10 mouse cellular contexts compared by ENCODE assay signal in the genomic region with DNA sequence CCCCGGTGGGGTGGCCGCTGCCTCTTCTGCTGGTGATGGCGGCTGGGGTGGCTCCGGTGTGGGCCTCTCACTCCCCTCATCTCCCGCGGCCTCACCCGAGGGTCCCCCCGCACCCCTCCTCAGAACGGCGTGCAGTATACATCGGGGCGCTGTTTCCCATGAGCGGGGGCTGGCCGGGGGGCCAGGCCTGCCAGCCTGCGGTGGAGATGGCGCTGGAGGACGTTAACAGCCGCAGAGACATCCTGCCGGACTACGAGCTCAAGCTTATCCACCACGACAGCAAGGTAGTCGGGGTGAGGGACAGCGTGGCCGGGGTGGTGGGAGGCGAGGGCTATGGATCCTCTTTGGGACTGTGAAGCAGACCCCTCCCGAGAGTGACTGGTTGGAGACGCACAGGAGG. TPM values are rescaled to one million over a fixed set of nuclear protein-coding genes. Genes with fewer than 3 reads are reported as not detected.
DNase-seq lines count a peak whose midpoint lies in the region; ATAC-seq lines count a peak whose summit lies in the region.
"Had no signal": no experiment of that assay in that cellular context is flagged by ENCODE, and none has a peak within 500 bp of the region (broad histone marks: within the 10 kb centered on the region; RNA-seq: fewer than 3 reads in every experiment).

No protein-coding gene starts in this region.

- H3K27ac ChIP-seq in hindbrain, embryonic 16.5 days (ENCODE audit: low read depth, low read length): peak overlapping the region; percentile 87
- H3K27ac ChIP-seq in midbrain, embryonic 14.5 days (replicated peaks; ENCODE audit: low read depth, low read length): peak overlapping the region; percentile 87

- 3% methylated on average over 27 of the region's 27 CpGs for WGBS in hindbrain, embryonic 16.5 days
- WGBS in midbrain, embryonic 14.5 days: under 1% methylated on average over 27 of the region's 27 CpGs

- H3K9me3 ChIP-seq in hindbrain, embryonic 16.5 days (ENCODE audit: control insufficient read depth, low read length): no peaks in the 10 kb centered on the region
- no peaks in the 10 kb centered on the region for H3K9me3 ChIP-seq in midbrain, embryonic 14.5 days (ENCODE audit: control insufficient read depth, low read length)

- peaks cover 10% of the 10 kb centered on the region; the same call in 1 of the 2 replicates for H3K36me3 ChIP-seq in hindbrain, embryonic 16.5 days (ENCODE audit: control insufficient read depth, insufficient read depth, low read length)
- H3K36me3 ChIP-seq in midbrain, embryonic 14.5 days (ENCODE audit: control insufficient read depth, insufficient read depth, low read length): peaks cover 22% of the 10 kb centered on the region

- H3K4me2 ChIP-seq in hindbrain, embryonic 16.5 days (ENCODE audit: low read length): peak overlapping the region; percentile 86
- peak overlapping the region; percentile 86 for H3K4me2 ChIP-seq in midbrain, embryonic 14.5 days (ENCODE audit: low read length)

- no peaks in the 10 kb centered on the region for H3K27me3 ChIP-seq in hindbrain, embryonic 16.5 days (replicated peaks; ENCODE audit: control insufficient read depth, insufficient read depth, low read length)
- H3K27me3 ChIP-seq in midbrain, embryonic 14.5 days (ENCODE audit: control insufficient read depth, insufficient read depth, low read length): peaks cover 4% of the 10 kb centered on the region; the same call in 1 of the 2 replicates

- peak overlapping the region; percentile 91 for H3K9ac ChIP-seq in hindbrain, embryonic 16.5 days (ENCODE audit: low read depth, low read length)
- peak overlapping the region; percentile 91 for H3K9ac ChIP-seq in midbrain, embryonic 14.5 days (replicated peaks; ENCODE audit: low read length)

- ATAC-seq in hindbrain, embryonic 16.5 days: peak; percentile 22
- ATAC-seq in midbrain, embryonic 14.5 days (ENCODE audit: low FRiP score, low TSS enrichment): peak; percentile 22
- ATAC-seq in erythroblast, adult 5-6 weeks (replicated peaks; ENCODE audit: low FRiP score, poor library complexity, severe bottlenecking): no peak

- peaks cover 41% of the 10 kb centered on the region for H3K4me1 ChIP-seq in hindbrain, embryonic 16.5 days (ENCODE audit: control insufficient read depth, insufficient read depth, low read depth, low read length)
- H3K4me1 ChIP-seq in midbrain, embryonic 14.5 days (ENCODE audit: control insufficient read depth, insufficient read depth, low read length): peaks cover 47% of the 10 kb centered on the region

- DNase-seq in embryo, embryonic 10 days (ENCODE audit: low spot score): peak; percentile 36
- no peak for DNase-seq in embryo, embryonic 10.5 days (ENCODE audit: low spot score)
- peak; percentile 10 for DNase-seq in ovary, postnatal 36 days (ENCODE audit: low spot score)
- no peak for DNase-seq in ovary, postnatal 14 days (ENCODE audit: low spot score)
- DNase-seq in midbrain, embryonic 14.5 days: peak; percentile 59
- DNase-seq in T-cell, adult 2 months (ENCODE audit: low spot score): no peak

- peak overlapping the region; percentile 60 for H3K4me3 ChIP-seq in hindbrain, embryonic 16.5 days (ENCODE audit: low read length)
- peak overlapping the region; percentile 92 for H3K4me3 ChIP-seq in midbrain, embryonic 14.5 days (replicated peaks; ENCODE audit: low read depth, low read length)

RNA-seq across cellular contexts. Expression of gene Gabbr1, which starts 5.1 kb away (rescaled TPM):
- 82.9 and 85.5 TPM in 2 replicates for polyA plus RNA-seq in hindbrain, embryonic 16.5 days (2015; fragmentation: Nextera tagmentation; extraction: Ambion mirVana)
- polyA plus RNA-seq in midbrain, embryonic 14.5 days (2014; fragmentation: Nextera tagmentation; extraction: Ambion mirVana): 103 and 123 TPM in 2 replicates
- total RNA-seq in erythroblast, adult 5-6 weeks (2015; ENCODE audit: low replicate concordance): 0.42 and 1.2 TPM in 2 replicates
- 0.85 and 1.1 TPM in 2 replicates for total RNA-seq in erythroblast, adult 5-6 weeks (2017; ENCODE audit: low replicate concordance)

RNA-seq across cellular contexts. Expression of gene Mog, which starts 27.7 kb away (rescaled TPM):
- 1.6 and 1.9 TPM in 2 replicates for polyA plus RNA-seq in hindbrain, embryonic 16.5 days (2015; fragmentation: Nextera tagmentation; extraction: Ambion mirVana)
- polyA plus RNA-seq in midbrain, embryonic 14.5 days (2014; fragmentation: Nextera tagmentation; extraction: Ambion mirVana): 1.9 and 2.2 TPM in 2 replicates
- not detected in 2 replicates for total RNA-seq in erythroblast, adult 5-6 weeks (2015; ENCODE audit: low replicate concordance)
- not detected in 2 replicates for total RNA-seq in erythroblast, adult 5-6 weeks (2017; ENCODE audit: low replicate concordance)
- total RNA-seq: common myeloid progenitor, adult 5-6 weeks had no signal

RNA-seq across cellular contexts. Expression of gene Olfr90, which starts 37.4 kb away (rescaled TPM):
- 0.09 TPM in 1 of 2 replicates, not detected in the other for polyA plus RNA-seq in hindbrain, embryonic 16.5 days (2015; fragmentation: Nextera tagmentation; extraction: Ambion mirVana)
- not detected in 2 replicates for polyA plus RNA-seq in midbrain, embryonic 14.5 days (2014; fragmentation: Nextera tagmentation; extraction: Ambion mirVana)
- not detected in 2 replicates for total RNA-seq in erythroblast, adult 5-6 weeks (2015; ENCODE audit: low replicate concordance)
- not detected in 2 replicates for total RNA-seq in erythroblast, adult 5-6 weeks (2017; ENCODE audit: low replicate concordance)
- total RNA-seq: common myeloid progenitor, adult 5-6 weeks had no signal
- polyA plus RNA-seq: C2C12 had no signal

RNA-seq across cellular contexts. Expression of gene Olfr91, which starts 47.2 kb away (rescaled TPM):
- polyA plus RNA-seq in hindbrain, embryonic 16.5 days (2015; fragmentation: Nextera tagmentation; extraction: Ambion mirVana): not detected in 2 replicates
- not detected in 2 replicates for polyA plus RNA-seq in midbrain, embryonic 14.5 days (2014; fragmentation: Nextera tagmentation; extraction: Ambion mirVana)
- total RNA-seq in erythroblast, adult 5-6 weeks (2015; ENCODE audit: low replicate concordance): not detected in 2 replicates
- not detected in 2 replicates for total RNA-seq in erythroblast, adult 5-6 weeks (2017; ENCODE audit: low replicate concordance)
- total RNA-seq: common myeloid progenitor, adult 5-6 weeks had no signal
- polyA plus RNA-seq: C2C12 had no signal

RNA-seq across cellular contexts. Expression of gene Zfp57, which starts 49.9 kb away (rescaled TPM):
- polyA plus RNA-seq in hindbrain, embryonic 16.5 days (2015; fragmentation: Nextera tagmentation; extraction: Ambion mirVana): 206 and 224 TPM in 2 replicates
- 283 and 301 TPM in 2 replicates for polyA plus RNA-seq in midbrain, embryonic 14.5 days (2014; fragmentation: Nextera tagmentation; extraction: Ambion mirVana)
- not detected in 2 replicates for total RNA-seq in erythroblast, adult 5-6 weeks (2015; ENCODE audit: low replicate concordance)
- total RNA-seq in erythroblast, adult 5-6 weeks (2017; ENCODE audit: low replicate concordance): not detected in 2 replicates

Comparison
In these comparisons a context has a peak if more than half of its experiments do, and no peak if none do; other contexts are left out.
1. DNase-seq: peak in embryo, embryonic 10 days (single experiment), ovary, postnatal 36 days (single experiment) and midbrain, embryonic 14.5 days (single experiment); none in embryo, embryonic 10.5 days (single experiment), ovary, postnatal 14 days (single experiment) and T-cell, adult 2 months (single experiment).